Comparison of ENCODE assay signal across 12 mouse cellular contexts in genomic region chr1:134741946-134742661, GRCm38 (mm10).
DNase-seq lines count a peak whose midpoint lies in the region; ATAC-seq lines count a peak whose summit lies in the region.
"Had no signal": no experiment of that assay in that cellular context is flagged by ENCODE, and none has a peak within 500 bp of the region (broad histone marks: within the 10 kb centered on the region; RNA-seq: fewer than 3 reads in every experiment).

No protein-coding gene starts in this region.

- H3K9me3 ChIP-seq in heart, embryonic 12.5 days (replicated peaks), result no peaks in the 10 kb centered on the region
- H3K9me3 ChIP-seq in erythroblast, embryonic 14.5 days (ENCODE audit: control insufficient read depth, low read length), result no peaks in the 10 kb centered on the region
- H3K9me3 ChIP-seq: embryonic facial prominence, embryonic 15.5 days had no signal

- 57% methylated on average over 7 of the region's 7 CpGs for WGBS in heart, embryonic 12.5 days

- H3K4me3 ChIP-seq in heart, embryonic 12.5 days, result no peak overlapping the region
- peak overlapping the region; percentile 46 for H3K4me3 ChIP-seq in erythroblast, embryonic 14.5 days (replicated peaks)
- H3K4me3 ChIP-seq: embryonic facial prominence, embryonic 15.5 days; myocyte had no signal

- H3K4me1 ChIP-seq in heart, embryonic 12.5 days (replicated peaks), result peaks cover 9% of the 10 kb centered on the region
- peaks cover 62% of the 10 kb centered on the region for H3K4me1 ChIP-seq in erythroblast, embryonic 14.5 days (ENCODE audit: control insufficient read depth)
- H3K4me1 ChIP-seq: embryonic facial prominence, embryonic 15.5 days had no signal

- H3K27ac ChIP-seq in heart, embryonic 12.5 days (ENCODE audit: poor library complexity, severe bottlenecking), result no peak overlapping the region
- H3K27ac ChIP-seq: embryonic facial prominence, embryonic 15.5 days had no signal

- no peak for DNase-seq in heart, adult 11 months
- peak; percentile 27 for DNase-seq in ES-CJ7 (ENCODE audit: low read depth, low spot score)
- peak; percentile 75 for DNase-seq in lung, postnatal 10 days
- no peak for DNase-seq in embryo, embryonic 10.5 days (ENCODE audit: low spot score)
- DNase-seq in layer of hippocampus, adult 11-12 months (ENCODE audit: low spot score), result no peak
- DNase-seq in left cerebral cortex, adult 18-20 months (ENCODE audit: low spot score in 2 of 2), result no peak
- DNase-seq: cerebellum, adult 11 months; gastrocnemius, postnatal 36 days had no signal

- peak; percentile 88 for ATAC-seq in heart, embryonic 12.5 days (ENCODE audit: insufficient number of reproducible peaks, low FRiP score)

- no peak overlapping the region for H3K4me2 ChIP-seq in heart, embryonic 12.5 days
- H3K4me2 ChIP-seq: embryonic facial prominence, embryonic 15.5 days had no signal

- no peaks in the 10 kb centered on the region for H3K36me3 ChIP-seq in heart, embryonic 12.5 days
- no peaks in the 10 kb centered on the region; the same call in 1 of the 2 replicates for H3K36me3 ChIP-seq in erythroblast, embryonic 14.5 days (ENCODE audit: control insufficient read depth)
- H3K36me3 ChIP-seq: embryonic facial prominence, embryonic 15.5 days had no signal

- no peak overlapping the region for H3K9ac ChIP-seq in heart, embryonic 12.5 days
- H3K9ac ChIP-seq: embryonic facial prominence, embryonic 15.5 days had no signal

- peaks cover 8% of the 10 kb centered on the region for H3K27me3 ChIP-seq in heart, embryonic 12.5 days (replicated peaks)
- peaks cover 8% of the 10 kb centered on the region; the same call in 1 of the 2 replicates for H3K27me3 ChIP-seq in erythroblast, embryonic 14.5 days (ENCODE audit: control insufficient read depth)
- H3K27me3 ChIP-seq: embryonic facial prominence, embryonic 15.5 days had no signal

Comparison
In these comparisons a context has a peak if more than half of its experiments do, and no peak if none do; other contexts are left out.
1. DNase-seq: peak in ES-CJ7 (single experiment) and lung, postnatal 10 days (single experiment); none in heart, adult 11 months (single experiment), embryo, embryonic 10.5 days (single experiment), layer of hippocampus, adult 11-12 months (single experiment) and left cerebral cortex, adult 18-20 months (0 of 2).